Mouse (Mus musculus): ENCODE measurements at regions not wholly inside any gene's neighbourhood (a gene's known extent, or its start where the extent isn't known, plus 50 kb on each side); places are given as distances from the start of the nearest gene placed in this dataset.

DNA sequence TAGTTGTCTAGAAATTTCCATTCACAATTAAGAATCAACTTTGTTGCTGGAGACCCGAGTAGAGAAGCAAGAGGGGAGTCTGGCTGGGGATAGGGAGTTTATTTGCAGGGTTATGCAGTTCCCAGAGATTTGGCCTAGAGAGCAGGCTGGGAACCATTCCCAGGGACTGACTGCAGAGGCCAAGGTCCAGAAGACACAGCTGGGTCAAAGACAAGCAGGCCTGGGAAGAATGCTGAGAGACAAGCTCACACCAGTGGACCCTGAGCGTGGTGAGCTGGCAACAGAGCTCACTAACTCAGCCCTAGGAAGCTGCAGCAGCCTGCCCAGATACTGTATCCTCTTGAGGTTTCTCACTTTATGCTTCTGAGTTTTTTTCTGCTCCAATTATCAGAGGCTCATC is 827.9 kb downstream of the Slc4a3 start:
- no peaks in the 10 kb centered on the region for H3K4me1 ChIP-seq (ENCODE audit: control insufficient read depth, insufficient read depth, insufficient read length, low read length)
- no peak overlapping the region for H3K27ac ChIP-seq (ENCODE audit: insufficient read depth, low read depth, low read length)
- H3K4me3 ChIP-seq (ENCODE audit: low read depth, low read length), result no peak overlapping the region
- H3K36me3 ChIP-seq (ENCODE audit: control insufficient read depth, insufficient read depth, low read length), result no peaks in the 10 kb centered on the region
- 45% methylated on average over 2 of the region's 2 CpGs for WGBS
- no peak for TF ChIP-seq CTCF (IDR thresholded peaks at IDR 0.05; ENCODE audit: extremely low read depth, insufficient read length, insufficient replicate concordance, low read depth, low read length)
- TF ChIP-seq POLR2A (IDR thresholded peaks at IDR 0.05; ENCODE audit: low read depth, low read length), result no peak
- no peaks in the 10 kb centered on the region for H3K27me3 ChIP-seq (ENCODE audit: control insufficient read depth, insufficient read depth, low read length)

GRCm38 (mm10) chr1:76378154-76378553 is 832.1 kb downstream of the Slc4a3 start:
- Histone ChIP-seq H3K4me1 (ENCODE audit: control insufficient read depth, insufficient read depth, insufficient read length, low read length) (no peaks in the 10 kb centered on the region), H3K27ac (ENCODE audit: insufficient read depth, low read depth, low read length) (no peak overlapping the region), H3K36me3 (ENCODE audit: control insufficient read depth, insufficient read depth, low read length) (no peaks in the 10 kb centered on the region), H3K4me3 (ENCODE audit: low read depth, low read length) (no peak overlapping the region), H3K27me3 (ENCODE audit: control insufficient read depth, insufficient read depth, low read length) (no peaks in the 10 kb centered on the region)
- WGBS, result 48% methylated on average over 3 of the region's 3 CpGs
- TF ChIP-seq CTCF (IDR thresholded peaks at IDR 0.05; ENCODE audit: extremely low read depth, insufficient read length, insufficient replicate concordance, low read depth, low read length) (no peak), POLR2A (IDR thresholded peaks at IDR 0.05; ENCODE audit: low read depth, low read length) (no peak)

GRCm38 (mm10) chr1:76392536-76392935 is 846.5 kb downstream of the Slc4a3 start:
- Histone ChIP-seq H3K36me3 (ENCODE audit: control insufficient read depth, insufficient read depth, low read length) (no peaks in the 10 kb centered on the region), H3K27ac (ENCODE audit: insufficient read depth, low read depth, low read length) (no peak overlapping the region), H3K4me1 (ENCODE audit: control insufficient read depth, insufficient read depth, insufficient read length, low read length) (no peaks in the 10 kb centered on the region), H3K4me3 (ENCODE audit: low read depth, low read length) (no peak overlapping the region), H3K27me3 (ENCODE audit: control insufficient read depth, insufficient read depth, low read length) (no peaks in the 10 kb centered on the region)
- TF ChIP-seq CTCF (IDR thresholded peaks at IDR 0.05; ENCODE audit: extremely low read depth, insufficient read length, insufficient replicate concordance, low read depth, low read length) (no peak), POLR2A (IDR thresholded peaks at IDR 0.05; ENCODE audit: low read depth, low read length) (no peak)
- WGBS, result 77% methylated on average over 6 of the region's 6 CpGs

DNA sequence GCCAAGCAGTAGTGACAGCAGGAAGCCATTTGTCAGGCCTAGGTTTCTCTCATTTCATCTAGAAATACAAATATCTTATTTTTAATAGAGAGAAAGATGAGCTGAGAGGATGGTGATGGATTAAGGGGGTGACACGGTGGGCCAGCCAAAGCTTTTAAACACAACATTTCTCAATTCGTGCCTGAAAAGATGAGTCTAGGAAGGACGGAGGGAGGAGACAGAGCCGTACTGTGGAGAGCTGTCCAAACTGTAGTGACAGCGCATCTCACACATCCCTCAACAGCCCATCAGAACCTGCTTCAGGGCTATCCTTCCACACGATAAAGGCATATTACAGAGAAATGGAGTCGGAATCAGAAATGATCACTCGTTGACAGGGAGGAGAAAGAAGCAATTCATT is 848.0 kb downstream of the Slc4a3 start:
- H3K27ac ChIP-seq (ENCODE audit: insufficient read depth, low read depth, low read length), result no peak overlapping the region
- no peaks in the 10 kb centered on the region for H3K36me3 ChIP-seq (ENCODE audit: control insufficient read depth, insufficient read depth, low read length)
- H3K27me3 ChIP-seq (ENCODE audit: control insufficient read depth, insufficient read depth, low read length), result no peaks in the 10 kb centered on the region
- H3K4me3 ChIP-seq (ENCODE audit: low read depth, low read length), result no peak overlapping the region
- WGBS, result 85% methylated on average over 8 of the region's 8 CpGs
- no peak for TF ChIP-seq CTCF (IDR thresholded peaks at IDR 0.05; ENCODE audit: extremely low read depth, insufficient read length, insufficient replicate concordance, low read depth, low read length)
- no peak for TF ChIP-seq POLR2A (IDR thresholded peaks at IDR 0.05; ENCODE audit: low read depth, low read length)
- no peaks in the 10 kb centered on the region for H3K4me1 ChIP-seq (ENCODE audit: control insufficient read depth, insufficient read depth, insufficient read length, low read length)

- Histone ChIP-seq H3K36me3 (ENCODE audit: control insufficient read depth, insufficient read depth, low read length) (no peaks in the 10 kb centered on the region), H3K4me1 (ENCODE audit: control insufficient read depth, insufficient read depth, insufficient read length, low read length) (no peaks in the 10 kb centered on the region), H3K4me3 (ENCODE audit: low read depth, low read length) (no peak overlapping the region), H3K27ac (ENCODE audit: insufficient read depth, low read depth, low read length) (no peak overlapping the region), H3K27me3 (ENCODE audit: control insufficient read depth, insufficient read depth, low read length) (no peaks in the 10 kb centered on the region)
- 58% methylated on average over 2 of the region's 2 CpGs for WGBS
- TF ChIP-seq POLR2A (IDR thresholded peaks at IDR 0.05; ENCODE audit: low read depth, low read length), result no peak
- TF ChIP-seq CTCF (IDR thresholded peaks at IDR 0.05; ENCODE audit: extremely low read depth, insufficient read length, insufficient replicate concordance, low read depth, low read length), result no peak
Measured at GRCm38 (mm10) chr1:76402854-76403253, 856.8 kb downstream of the Slc4a3 start.

DNA sequence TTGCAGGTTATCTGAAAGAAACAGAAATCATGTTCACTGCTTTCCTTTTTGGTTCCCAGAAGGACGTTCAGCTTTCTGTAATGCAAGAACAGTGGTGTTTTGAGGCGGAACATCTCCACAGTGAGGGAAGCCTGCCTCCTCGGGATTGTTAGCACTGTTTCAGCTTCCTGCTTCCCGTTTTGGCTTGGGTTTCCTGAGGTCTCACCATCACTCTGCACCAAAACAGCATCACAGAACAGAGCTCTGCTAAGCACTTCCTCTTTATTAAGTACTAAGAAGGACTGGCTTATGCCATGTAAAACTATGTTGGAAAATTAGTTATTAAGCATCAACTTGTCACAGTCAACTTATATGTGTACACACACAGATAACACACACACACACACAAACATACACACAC is 857.9 kb downstream of the Slc4a3 start:
- 56% methylated on average over 4 of the region's 4 CpGs for WGBS
- no peak overlapping the region for H3K27ac ChIP-seq (ENCODE audit: insufficient read depth, low read depth, low read length)

DNA sequence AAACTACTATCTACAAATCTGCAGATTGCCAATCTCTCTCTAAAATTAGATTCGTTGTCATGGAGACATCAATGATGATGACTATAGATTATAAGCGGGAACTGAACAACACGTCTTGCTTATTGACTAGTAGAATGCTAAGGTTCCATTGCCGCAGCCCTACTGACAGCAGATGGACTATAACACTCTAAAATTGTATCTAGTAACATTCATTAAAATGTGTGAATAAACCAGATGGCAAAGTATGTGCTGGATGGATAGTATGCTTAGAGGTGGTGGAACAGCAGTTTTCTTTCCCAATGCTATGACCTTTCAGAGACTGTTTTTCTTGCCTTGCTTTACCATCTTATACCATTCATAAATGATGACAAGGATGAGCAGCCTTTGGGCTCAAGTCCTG is 864.7 kb downstream of the Slc4a3 start:
- Histone ChIP-seq H3K4me3 (ENCODE audit: low read depth, low read length) (no peak overlapping the region), H3K27me3 (ENCODE audit: control insufficient read depth, insufficient read depth, low read length) (no peaks in the 10 kb centered on the region), H3K27ac (ENCODE audit: insufficient read depth, low read depth, low read length) (no peak overlapping the region), H3K4me1 (ENCODE audit: control insufficient read depth, insufficient read depth, insufficient read length, low read length) (no peaks in the 10 kb centered on the region), H3K36me3 (ENCODE audit: control insufficient read depth, insufficient read depth, low read length) (no peaks in the 10 kb centered on the region)
- 87% methylated on average over 4 of the region's 4 CpGs for WGBS
- no peak for TF ChIP-seq POLR2A (IDR thresholded peaks at IDR 0.05; ENCODE audit: low read depth, low read length)
- TF ChIP-seq CTCF (IDR thresholded peaks at IDR 0.05; ENCODE audit: extremely low read depth, insufficient read length, insufficient replicate concordance, low read depth, low read length), result no peak

More for the DNA sequence above, 857.9 kb downstream of the Slc4a3 start:
- Histone ChIP-seq H3K36me3 (ENCODE audit: control insufficient read depth, insufficient read depth, low read length) (no peaks in the 10 kb centered on the region), H3K4me3 (ENCODE audit: low read depth, low read length) (no peak overlapping the region), H3K27me3 (ENCODE audit: control insufficient read depth, insufficient read depth, low read length) (no peaks in the 10 kb centered on the region), H3K4me1 (ENCODE audit: control insufficient read depth, insufficient read depth, insufficient read length, low read length) (no peaks in the 10 kb centered on the region)
- no peak for TF ChIP-seq CTCF (IDR thresholded peaks at IDR 0.05; ENCODE audit: extremely low read depth, insufficient read length, insufficient replicate concordance, low read depth, low read length)
- TF ChIP-seq POLR2A (IDR thresholded peaks at IDR 0.05; ENCODE audit: low read depth, low read length), result no peak

DNA sequence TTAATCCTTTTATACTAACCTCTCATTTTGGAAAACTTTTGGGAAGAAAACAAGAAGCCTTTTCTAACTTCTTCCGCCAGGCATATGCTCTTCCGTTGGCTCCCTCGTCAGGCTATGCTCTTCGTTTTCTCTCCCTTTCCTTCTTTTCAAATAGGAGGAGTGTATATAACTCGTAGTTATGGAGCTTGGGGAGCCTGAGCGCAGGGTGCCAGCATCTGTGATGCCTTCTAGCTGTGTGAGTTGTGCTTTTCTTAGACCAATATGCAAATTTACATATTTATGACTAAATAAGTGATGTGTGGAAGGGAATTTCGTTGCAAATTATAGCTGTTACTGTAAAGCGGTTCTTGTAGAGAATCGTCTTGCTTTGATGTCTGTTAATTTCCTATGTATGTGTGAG is 874.5 kb downstream of the Slc4a3 start:
- H3K27ac ChIP-seq (ENCODE audit: insufficient read depth, low read depth, low read length), result no peak overlapping the region
- H3K27me3 ChIP-seq (ENCODE audit: control insufficient read depth, insufficient read depth, low read length), result no peaks in the 10 kb centered on the region
- WGBS, result 81% methylated on average over 9 of the region's 9 CpGs
- no peaks in the 10 kb centered on the region for H3K4me1 ChIP-seq (ENCODE audit: control insufficient read depth, insufficient read depth, insufficient read length, low read length)
- H3K36me3 ChIP-seq (ENCODE audit: control insufficient read depth, insufficient read depth, low read length), result no peaks in the 10 kb centered on the region
- H3K4me3 ChIP-seq (ENCODE audit: low read depth, low read length), result no peak overlapping the region
- no peak for TF ChIP-seq POLR2A (IDR thresholded peaks at IDR 0.05; ENCODE audit: low read depth, low read length)
- TF ChIP-seq CTCF (IDR thresholded peaks at IDR 0.05; ENCODE audit: extremely low read depth, insufficient read length, insufficient replicate concordance, low read depth, low read length), result no peak
